Mouse (Mus musculus) neural tube, embryonic 14.5 days (tissue): Measurements from ENCODE around the gene Aff4. TPM values are rescaled to one million over a fixed set of nuclear protein-coding genes. Genes with fewer than 3 reads are reported as not detected.
"Not testable (repeated sequence)": the region's sequence is repeated elsewhere in the genome, so short reads cannot be mapped to it uniquely, and the experiment has no call there.

Source experiments
- ATAC-seq: fragments of 200-750 bp; cut with Nextera tagmentation; 2 replicates; pipeline ENCODE4 v1.8.0; 2017; ENCODE audit warnings: low read depth, mild to moderate bottlenecking, moderate TSS enrichment, moderate library complexity
- H3K27ac ChIP-seq: fragments of 300-500 bp; sonication (generic); 2 replicates; pipeline ENCODE4 v1.5.1; 2014; ENCODE audit warnings: low read depth, mild to moderate bottlenecking, control low read depth, low read length, moderate library complexity, mixed read lengths
- H3K27me3 ChIP-seq: fragments of 300-500 bp; sonication (generic); 2 replicates; pipeline ENCODE4 v1.6.1; 2014; ENCODE audit warnings: low read length; ENCODE audit not compliant: control insufficient read depth, insufficient read depth
- H3K36me3 ChIP-seq: fragments of 300-500 bp; sonication (generic); 2 replicates; pipeline ENCODE4 v1.6.1; 2014; ENCODE audit warnings: low read length, mixed read lengths; ENCODE audit not compliant: control insufficient read depth, insufficient read depth
- H3K4me1 ChIP-seq: fragments of 300-500 bp; sonication (generic); 2 replicates; pipeline ENCODE4 v1.6.1; 2014; ENCODE audit warnings: low read length; ENCODE audit not compliant: control insufficient read depth, insufficient read depth
- H3K4me2 ChIP-seq: fragments of 300-500 bp; sonication (generic); 2 replicates; pipeline ENCODE4 v1.6.1; 2014; ENCODE audit warnings: mild to moderate bottlenecking, low read depth, low read length, control low read depth
- H3K4me3 ChIP-seq: fragments of 300-500 bp; sonication (generic); 2 replicates; pipeline ENCODE4 v1.5.1; 2014; ENCODE audit warnings: low read depth, low read length, control low read depth, mixed read lengths
- H3K9ac ChIP-seq: fragments of 300-500 bp; sonication (generic); replicated peaks from 2 replicates; pipeline ENCODE4 v1.6.1; 2014; ENCODE audit warnings: low read depth, mild to moderate bottlenecking, control low read depth, low read length, mixed read lengths
- H3K9me3 ChIP-seq: fragments of 300-500 bp; sonication (generic); 2 replicates; pipeline ENCODE4 v1.6.1; 2016; ENCODE audit warnings: low read length; ENCODE audit not compliant: control insufficient read depth
- WGBS: fragments of 180-500 bp; shearing (Covaris S2); extraction: QIAGEN DNeasy Blood & Tissue Kit; methylation state at CpG from one replicate; pipeline ENCODE4 v1.1.7; 2014; 5-methylcytosine and 5-hydroxymethylcytosine counted together
- polyA plus RNA-seq: library from polyadenylated mRNA; unstranded; fragments of >200 nt; fragmentation: Nextera tagmentation; extraction: Ambion mirVana; gene quantifications from 2 replicates; pipeline ENCODE4 v1.2.1, GENCODE M21; 2014

The Aff4 gene
- polyA plus RNA-seq, 1 experiment from 2014 or later = 95.0 TPM

DNA sequence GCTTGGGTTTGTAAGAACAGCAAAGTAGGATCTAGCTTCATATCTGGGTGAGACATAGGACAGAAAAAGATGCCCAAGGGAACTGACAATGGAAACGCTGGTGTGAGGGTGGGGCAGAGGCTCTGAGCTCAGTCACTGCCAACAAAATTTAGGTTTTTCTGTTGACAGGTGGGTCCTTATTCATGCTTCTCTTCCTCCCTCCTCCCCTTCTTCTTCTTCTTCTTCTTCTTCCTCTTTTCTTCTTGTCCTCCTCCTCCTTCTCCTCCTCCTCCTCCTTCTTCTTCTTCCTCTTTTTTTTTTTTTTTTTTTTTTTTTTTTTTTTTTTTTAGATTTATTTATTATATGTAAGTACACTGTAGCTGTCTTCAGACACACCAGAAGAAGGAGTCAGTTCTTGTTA lies 37.8 kb upstream of the Aff4 start:
- H3K9ac ChIP-seq, H3K4me2 ChIP-seq, H3K4me3 ChIP-seq, ATAC-seq, H3K9me3 ChIP-seq, H3K36me3 ChIP-seq, H3K4me1 ChIP-seq, H3K27me3 ChIP-seq, H3K27ac ChIP-seq: not testable (repeated sequence)
- 78% methylated on average over 1 of the region's 1 CpGs for WGBS

DNA sequence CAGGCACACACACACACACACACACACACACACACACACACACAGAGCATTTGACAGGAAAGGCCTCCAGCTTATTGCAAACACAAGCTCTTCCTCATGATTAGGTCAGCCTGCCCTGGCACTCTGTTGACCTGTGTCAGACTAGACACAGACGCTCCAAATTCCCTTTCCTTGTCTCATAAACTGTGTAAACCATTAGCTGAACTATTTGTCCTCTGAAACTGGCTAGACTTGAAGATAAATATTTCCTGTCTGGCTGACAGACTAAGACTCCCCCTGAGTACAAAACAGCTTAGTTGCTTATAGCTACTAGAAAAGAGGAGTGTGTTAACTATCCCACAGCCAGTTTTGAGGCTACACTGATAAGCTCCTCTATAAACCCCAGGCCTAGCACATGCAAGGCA lies 35.9 kb upstream of the Aff4 start:
- Histone ChIP-seq H3K9ac (no peak overlapping the region), H3K4me1 (no peaks in the 10 kb centered on the region), H3K36me3 (no peaks in the 10 kb centered on the region), H3K9me3 (no peaks in the 10 kb centered on the region), H3K27ac (no peak overlapping the region), H3K4me3 (no peak overlapping the region), H3K27me3 (no peaks in the 10 kb centered on the region), H3K4me2 (no peak overlapping the region)
- no peak for ATAC-seq
- 77% methylated on average over 1 of the region's 1 CpGs for WGBS

- no peak overlapping the region for H3K4me3 ChIP-seq
- no peak overlapping the region for H3K4me2 ChIP-seq
- 46% methylated on average over 6 of the region's 6 CpGs for WGBS
- no peak for ATAC-seq
- no peaks in the 10 kb centered on the region for H3K4me1 ChIP-seq
- H3K9me3 ChIP-seq = no peaks in the 10 kb centered on the region
- H3K9ac ChIP-seq = no peak overlapping the region
- H3K27ac ChIP-seq = no peak overlapping the region
- H3K27me3 ChIP-seq = no peaks in the 10 kb centered on the region
- H3K36me3 ChIP-seq = no peaks in the 10 kb centered on the region
Observed at GRCm38 (mm10) chr11:53316996-53317395, 33.6 kb upstream of the Aff4 start.

GRCm38 (mm10) chr11:53318041-53318440 lies 32.6 kb upstream of the Aff4 start:
- Histone ChIP-seq H3K9me3 (no peaks in the 10 kb centered on the region), H3K27ac (no peak overlapping the region), H3K4me2 (no peak overlapping the region), H3K27me3 (no peaks in the 10 kb centered on the region), H3K9ac (no peak overlapping the region), H3K4me3 (no peak overlapping the region), H3K36me3 (no peaks in the 10 kb centered on the region), H3K4me1 (no peaks in the 10 kb centered on the region)
- 81% methylated on average over 7 of the region's 7 CpGs for WGBS
- ATAC-seq = no peak

GRCm38 (mm10) chr11:53318568-53318967 lies 32.1 kb upstream of the Aff4 start:
- H3K4me1 ChIP-seq, H3K4me2 ChIP-seq, ATAC-seq, H3K36me3 ChIP-seq, H3K9ac ChIP-seq, H3K4me3 ChIP-seq, H3K27ac ChIP-seq, H3K27me3 ChIP-seq, H3K9me3 ChIP-seq: not testable (repeated sequence)
- 82% methylated on average over 3 of the region's 3 CpGs for WGBS

DNA sequence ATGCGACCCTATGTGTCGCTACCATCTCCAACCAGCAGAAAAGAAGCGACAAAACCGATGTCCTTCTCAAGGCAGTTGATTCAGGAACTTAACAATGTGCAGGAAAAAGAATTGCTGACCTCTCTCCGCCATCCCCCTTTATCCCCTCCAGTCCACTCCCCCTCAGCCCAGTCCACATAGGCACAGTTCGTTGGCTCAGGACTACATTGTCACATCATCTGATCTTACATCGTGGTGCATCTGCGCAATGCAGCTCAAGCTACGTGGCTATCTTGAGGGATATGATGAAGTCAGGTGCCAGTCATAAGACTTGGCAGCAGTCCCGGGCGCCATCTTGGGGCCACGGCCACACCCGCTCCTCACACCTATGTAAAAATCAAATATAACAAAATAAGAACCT lies 30.8 kb upstream of the Aff4 start:
- H3K36me3 ChIP-seq, H3K27me3 ChIP-seq, H3K4me2 ChIP-seq, H3K4me3 ChIP-seq, H3K4me1 ChIP-seq, H3K9ac ChIP-seq, H3K9me3 ChIP-seq, ATAC-seq, H3K27ac ChIP-seq: not testable (repeated sequence)
- 96% methylated on average over 13 of the region's 13 CpGs for WGBS

DNA sequence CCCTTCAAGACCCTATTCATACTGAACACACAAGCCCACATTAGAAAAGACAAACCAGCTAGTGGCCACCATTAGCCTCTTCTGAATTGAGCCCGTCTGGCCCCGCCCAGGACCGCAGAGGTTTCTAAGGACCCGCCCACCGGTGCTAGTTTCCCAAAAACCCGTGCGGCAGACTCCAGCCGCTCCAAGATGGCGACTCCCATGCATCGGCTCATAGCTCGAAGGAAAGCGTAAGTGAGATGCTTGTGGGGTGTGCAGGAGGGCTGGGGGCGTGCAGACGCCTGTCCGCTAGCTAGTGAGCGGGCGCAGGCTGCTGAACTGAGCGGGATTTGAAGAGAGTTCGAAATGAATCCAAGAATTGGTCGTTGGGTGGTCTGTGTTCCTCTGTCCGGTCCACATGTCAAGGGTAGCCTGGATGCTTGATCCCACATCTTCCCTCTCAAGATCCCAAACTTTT lies 26.1 kb upstream of the Aff4 start, which contains the start of gene Zcchc10:
Gene Zcchc10 (plus strand): TSS at position 168 of the 457 bp plus-strand sequence.
- H3K36me3 ChIP-seq = peaks cover 5% of the 10 kb centered on the region; the same call in 1 of the 2 replicates
- peak; percentile 95 for ATAC-seq
- H3K4me3 ChIP-seq = peak within 1 kb of the TSS; percentile 66
- peak within 1 kb of the TSS; percentile 48; the same call in 1 of the 2 replicates for H3K27ac ChIP-seq
- H3K4me1 ChIP-seq = peaks cover 6% of the 10 kb centered on the region; the same call in 1 of the 2 replicates
- H3K9me3 ChIP-seq = no peaks in the 10 kb centered on the region
- under 1% methylated on average over 21 of the region's 21 CpGs for WGBS
- H3K27me3 ChIP-seq = no peaks in the 10 kb centered on the region
- H3K4me2 ChIP-seq = peak within 1 kb of the TSS; percentile 60
- peak within 1 kb of the TSS; percentile 68 for H3K9ac ChIP-seq

- Histone ChIP-seq H3K27me3 (no peaks in the 10 kb centered on the region), H3K9me3 (no peaks in the 10 kb centered on the region), H3K4me1 (peaks cover 2% of the 10 kb centered on the region; the same call in 1 of the 2 replicates), H3K9ac (no peak overlapping the region), H3K4me2 (no peak overlapping the region), H3K4me3 (no peak overlapping the region), H3K36me3 (peaks cover 17% of the 10 kb centered on the region; the same call in 1 of the 2 replicates), H3K27ac (no peak overlapping the region)
- 93% methylated on average over 7 of the region's 7 CpGs for WGBS
- ATAC-seq = no peak
Observed at GRCm38 (mm10) chr11:53330325-53330724, 20.3 kb upstream of the Aff4 start.

- no peaks in the 10 kb centered on the region for H3K9me3 ChIP-seq
- WGBS = 96% methylated on average over 6 of the region's 6 CpGs
- no peak overlapping the region for H3K27ac ChIP-seq
- H3K4me3 ChIP-seq = no peak overlapping the region
- peaks cover 17% of the 10 kb centered on the region; the same call in 1 of the 2 replicates for H3K36me3 ChIP-seq
- H3K4me1 ChIP-seq = no peaks in the 10 kb centered on the region
- H3K9ac ChIP-seq = no peak overlapping the region
- no peak overlapping the region for H3K4me2 ChIP-seq
- ATAC-seq = no peak
- no peaks in the 10 kb centered on the region for H3K27me3 ChIP-seq
Observed at GRCm38 (mm10) chr11:53331121-53331520, 19.5 kb upstream of the Aff4 start.
